Comparison of ENCODE assay signal across 17 mouse cellular contexts in the genomic region with DNA sequence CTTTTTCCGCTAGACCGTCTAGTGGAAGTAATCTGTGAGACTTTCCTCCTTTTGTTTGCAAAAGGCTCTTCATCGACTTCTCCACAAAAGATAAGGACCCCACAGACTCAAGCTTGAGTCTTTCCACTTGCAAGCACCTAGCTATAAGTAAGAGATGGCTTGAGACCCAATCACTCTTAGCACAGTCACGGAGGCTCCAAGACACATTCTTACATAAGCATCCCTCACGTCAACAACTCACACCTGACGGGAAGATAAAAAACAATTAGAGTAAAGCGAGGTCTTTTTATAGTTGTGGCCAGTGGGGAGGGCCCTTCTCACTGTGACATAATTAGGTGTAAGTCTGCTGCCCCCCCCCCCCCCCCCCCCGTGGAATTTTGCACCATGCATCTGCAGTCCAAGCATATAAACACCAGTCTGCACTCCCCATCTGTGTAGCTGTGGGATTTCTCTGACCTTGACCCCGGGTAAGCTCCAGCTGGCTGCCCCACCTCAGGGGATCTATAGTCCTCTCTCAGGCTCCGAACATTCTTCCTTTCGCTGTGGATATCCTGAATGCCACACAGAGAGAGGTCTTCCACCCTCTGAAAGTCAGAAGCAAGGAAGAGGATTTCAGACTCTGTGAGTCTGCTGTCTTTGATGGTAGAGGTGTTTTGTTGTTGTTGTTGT.
DNase-seq lines count a peak whose midpoint lies in the region; ATAC-seq lines count a peak whose summit lies in the region.
"Had no signal": no experiment of that assay in that cellular context is flagged by ENCODE, and none has a peak within 500 bp of the region (broad histone marks: within the 10 kb centered on the region; RNA-seq: fewer than 3 reads in every experiment).

No protein-coding gene starts in this region.

- ATAC-seq in heart, embryonic 14.5 days (ENCODE audit: insufficient number of reproducible peaks, insufficient read depth, low FRiP score, low read depth), result no peak
- no peak for ATAC-seq in midbrain, embryonic 16.5 days
- peak; percentile 74 for ATAC-seq in embryonic facial prominence, embryonic 11.5 days (replicated peaks; ENCODE audit: insufficient number of reproducible peaks, low FRiP score, low TSS enrichment, low read depth)
- ATAC-seq: intestine, embryonic 16.5 days had no signal

- WGBS in heart, embryonic 14.5 days, result 28% methylated on average over 10 of the region's 11 CpGs
- WGBS in midbrain, embryonic 10.5 days, result 69% methylated on average over 10 of the region's 11 CpGs
- 38% methylated on average over 11 of the region's 11 CpGs for WGBS in midbrain, embryonic 16.5 days
- WGBS in embryonic facial prominence, embryonic 11.5 days, result 52% methylated on average over 10 of the region's 11 CpGs

- intact Hi-C loops in heart, postnatal 25 days (cut with DNase I), result no loop called here

- peaks cover 2 to 11% of the 10 kb centered on the region in 2 experiments; a peak in 3 of 4 replicates for H3K4me1 ChIP-seq in heart, embryonic 14.5 days (ENCODE audit: control insufficient read depth in 2 of 2, insufficient read depth in 2 of 2, low read length in 2 of 2)
- H3K4me1 ChIP-seq in midbrain, embryonic 10.5 days, result peaks cover 48% of the 10 kb centered on the region
- peaks cover 11% of the 10 kb centered on the region for H3K4me1 ChIP-seq in midbrain, embryonic 16.5 days (ENCODE audit: control insufficient read depth, insufficient read depth, low read length)
- H3K4me1 ChIP-seq in embryonic facial prominence, embryonic 11.5 days (ENCODE audit: control insufficient read depth, insufficient read depth, low read length), result no peaks in the 10 kb centered on the region
- H3K4me1 ChIP-seq: liver, embryonic 15.5 days; megakaryocyte, embryonic 14.5 days had no signal

- no peak overlapping the region for H3K9ac ChIP-seq in heart, embryonic 14.5 days (ENCODE audit: low read length)
- H3K9ac ChIP-seq in midbrain, embryonic 16.5 days (ENCODE audit: low read depth, low read length), result no peak overlapping the region
- H3K9ac ChIP-seq in embryonic facial prominence, embryonic 11.5 days (replicated peaks; ENCODE audit: low read length), result no peak overlapping the region
- H3K9ac ChIP-seq: embryonic facial prominence, embryonic 13.5 days; limb, embryonic 12.5 days; liver, embryonic 15.5 days had no signal

- no peaks in the 10 kb centered on the region for H3K36me3 ChIP-seq in heart, embryonic 14.5 days (ENCODE audit: control insufficient read depth, insufficient read depth, low read length)
- peaks cover 10% of the 10 kb centered on the region for H3K36me3 ChIP-seq in midbrain, embryonic 10.5 days
- H3K36me3 ChIP-seq in midbrain, embryonic 16.5 days (ENCODE audit: control insufficient read depth, insufficient read depth, low read length), result no peaks in the 10 kb centered on the region
- H3K36me3 ChIP-seq in embryonic facial prominence, embryonic 11.5 days (replicated peaks; ENCODE audit: control insufficient read depth, insufficient read depth, low read depth, low read length), result no peaks in the 10 kb centered on the region
- H3K36me3 ChIP-seq: limb, embryonic 12.5 days; liver, embryonic 15.5 days had no signal

- no peaks in the 10 kb centered on the region for H3K27me3 ChIP-seq in heart, embryonic 14.5 days (ENCODE audit: control insufficient read depth, insufficient read depth, low read length)
- no peaks in the 10 kb centered on the region for H3K27me3 ChIP-seq in midbrain, embryonic 10.5 days (ENCODE audit: low read depth, poor library complexity, severe bottlenecking)
- no peaks in the 10 kb centered on the region for H3K27me3 ChIP-seq in midbrain, embryonic 16.5 days (ENCODE audit: control insufficient read depth, insufficient read depth, low read depth, low read length)
- no peaks in the 10 kb centered on the region for H3K27me3 ChIP-seq in embryonic facial prominence, embryonic 11.5 days (ENCODE audit: control insufficient read depth, insufficient read depth, low read length)
- H3K27me3 ChIP-seq: embryonic facial prominence, embryonic 13.5 days; limb, embryonic 12.5 days; liver, embryonic 15.5 days had no signal

- H3K9me3 ChIP-seq in heart, embryonic 14.5 days (ENCODE audit: control insufficient read depth, low read length), result no peaks in the 10 kb centered on the region
- H3K9me3 ChIP-seq in midbrain, embryonic 10.5 days (replicated peaks), result no peaks in the 10 kb centered on the region
- H3K9me3 ChIP-seq in midbrain, embryonic 16.5 days (replicated peaks; ENCODE audit: control insufficient read depth, low read length, poor library complexity, severe bottlenecking), result no peaks in the 10 kb centered on the region
- H3K9me3 ChIP-seq in embryonic facial prominence, embryonic 11.5 days (replicated peaks; ENCODE audit: control insufficient read depth, low read length), result no peaks in the 10 kb centered on the region
- H3K9me3 ChIP-seq: embryonic facial prominence, embryonic 13.5 days; limb, embryonic 12.5 days; liver, embryonic 15.5 days had no signal

- DNase-seq in heart, postnatal 25 days (ENCODE audit: low spot score), result no peak
- no peak for DNase-seq in midbrain, embryonic 10.5 days (ENCODE audit: low spot score)
- no peak for DNase-seq in embryonic facial prominence, embryonic 11.5 days (ENCODE audit: low spot score)
- DNase-seq in yolk sac, embryonic 10.5 days (ENCODE audit: low spot score), result peak; percentile 36
- no peak for DNase-seq in urinary bladder, adult 18-20 months (ENCODE audit: low spot score in 2 of 2)
- DNase-seq: adrenal gland, adult 8-10 months; cerebellum, postnatal 10 days; gastrocnemius, postnatal 14 days; kidney, postnatal 14 days; layer of hippocampus, postnatal 36 days had no signal

- H3K4me3 ChIP-seq in heart, embryonic 14.5 days (ENCODE audit: control insufficient read depth in 1 of 2, insufficient read depth in 1 of 2, low read depth in 1 of 2, low read length in 2 of 2), result no peak overlapping the region
- H3K4me3 ChIP-seq in midbrain, embryonic 10.5 days, result no peak overlapping the region
- no peak overlapping the region for H3K4me3 ChIP-seq in midbrain, embryonic 16.5 days (ENCODE audit: low read depth, low read length)
- no peak overlapping the region for H3K4me3 ChIP-seq in embryonic facial prominence, embryonic 11.5 days (ENCODE audit: low read depth, low read length)
- H3K4me3 ChIP-seq: embryonic facial prominence, embryonic 13.5 days; limb, embryonic 12.5 days; liver, embryonic 15.5 days; megakaryocyte, embryonic 14.5 days had no signal

- 0 out of 2 replicates have a peak overlapping the region, but pooled peaks have one; percentile 8 for H3K4me2 ChIP-seq in heart, embryonic 14.5 days (ENCODE audit: low read length)
- H3K4me2 ChIP-seq in midbrain, embryonic 16.5 days (ENCODE audit: low read length), result no peak overlapping the region
- H3K4me2 ChIP-seq in embryonic facial prominence, embryonic 11.5 days (ENCODE audit: low read depth, low read length), result no peak overlapping the region
- H3K4me2 ChIP-seq: embryonic facial prominence, embryonic 13.5 days; limb, embryonic 12.5 days; liver, embryonic 15.5 days had no signal

- H3K27ac ChIP-seq in heart, embryonic 14.5 days (replicated peaks in 1 of 2; ENCODE audit: control insufficient read depth in 1 of 2, insufficient read depth in 1 of 2, low read depth in 2 of 2, low read length in 2 of 2), result no peak overlapping the region
- H3K27ac ChIP-seq in midbrain, embryonic 10.5 days (replicated peaks), result peak overlapping the region; percentile 55
- H3K27ac ChIP-seq in midbrain, embryonic 16.5 days (ENCODE audit: low read length), result no peak overlapping the region
- H3K27ac ChIP-seq in embryonic facial prominence, embryonic 11.5 days (replicated peaks; ENCODE audit: low read depth, low read length), result no peak overlapping the region
- H3K27ac ChIP-seq: embryonic facial prominence, embryonic 13.5 days; limb, embryonic 12.5 days; liver, embryonic 15.5 days had no signal
